Mouse (Mus musculus): ENCODE measurements around the gene Chst3. TPM values are rescaled to one million over a fixed set of nuclear protein-coding genes. Genes with fewer than 3 reads are reported as not detected.
A peak's percentile ranks its signal among the peaks of the same experiment; 100 is the strongest.

The Chst3 gene
- 1.3 and 2.0 TPM in 2 replicates for polyA plus RNA-seq (2014; fragmentation: Nextera tagmentation; extraction: Ambion mirVana)

DNA sequence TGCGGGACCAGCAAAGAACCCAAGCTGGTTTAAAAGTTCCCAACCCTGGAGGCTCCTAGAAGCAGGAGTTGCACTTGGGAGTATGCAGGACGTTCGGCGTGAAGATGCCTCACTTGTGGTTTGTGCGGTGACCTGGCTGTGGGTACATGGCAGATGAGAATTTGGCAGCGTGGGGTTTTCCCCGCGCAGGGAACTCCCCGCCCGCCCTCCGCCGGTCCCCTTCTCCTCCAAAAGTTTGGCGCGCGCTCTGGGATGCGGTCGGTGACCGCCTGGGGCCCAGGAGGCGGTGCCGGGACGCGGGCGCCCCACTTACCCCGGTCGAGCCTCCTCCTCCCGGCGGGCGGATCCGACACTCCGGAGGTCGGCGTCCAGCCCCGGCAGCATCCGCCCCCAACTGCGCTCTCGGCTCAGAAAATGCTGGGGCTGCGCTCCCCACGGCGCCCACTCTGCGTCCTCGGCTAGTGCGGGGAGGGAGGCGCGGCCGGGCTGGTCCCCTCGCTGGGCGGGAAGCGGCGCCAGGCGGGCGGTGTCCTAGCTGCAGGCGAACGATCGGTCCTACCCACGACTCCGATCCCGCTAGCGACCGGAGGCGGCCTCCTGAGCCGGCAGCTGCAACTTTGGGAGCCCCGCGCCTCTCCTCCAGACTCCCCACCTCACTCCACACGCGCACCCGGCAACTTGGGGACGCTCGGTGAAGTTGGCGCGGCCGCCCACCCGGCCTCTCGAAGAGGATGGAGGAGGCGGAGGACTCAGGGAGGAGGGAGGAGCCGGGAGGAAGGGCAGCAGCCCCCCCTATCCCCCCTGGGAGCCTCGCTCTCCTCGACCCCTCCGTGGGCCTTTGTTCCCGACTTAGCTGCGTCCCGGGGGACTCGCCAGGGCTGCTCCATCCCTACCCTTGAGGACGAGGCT, at the start of gene Chst3:
Gene Chst3 (minus strand): TSS at position 670 of the 909 bp plus-strand sequence.
- no peaks in the 10 kb centered on the region for H3K4me1 ChIP-seq (ENCODE audit: control insufficient read depth, insufficient read depth, low read length)
- H3K36me3 ChIP-seq (ENCODE audit: control insufficient read depth, insufficient read depth, low read length), result no peaks in the 10 kb centered on the region
- under 1% methylated on average over 80 of the region's 83 CpGs for WGBS
- H3K27me3 ChIP-seq (ENCODE audit: control insufficient read depth, insufficient read depth, low read length), result no peaks in the 10 kb centered on the region
- ATAC-seq (ENCODE audit: insufficient number of reproducible peaks, low FRiP score, low TSS enrichment, low read depth) (peak; percentile 78), DNase-seq (ENCODE audit: low spot score) (peak; percentile 75)
- H3K4me2 ChIP-seq (ENCODE audit: low read depth, severe bottlenecking), result peak within 1 kb of the TSS; percentile 90
- H3K27ac ChIP-seq (replicated peaks; ENCODE audit: low read depth, low read length), result peak within 1 kb of the TSS; percentile 56; the same call in 1 of the 2 replicates
- H3K4me3 ChIP-seq (ENCODE audit: low read depth, low read length), result peak within 1 kb of the TSS; percentile 81
- peak within 1 kb of the TSS; percentile 88 for H3K9ac ChIP-seq (ENCODE audit: low read length)
- no peaks in the 10 kb centered on the region for H3K9me3 ChIP-seq (ENCODE audit: control insufficient read depth, low read length)

GRCm38 (mm10) chr10:60268738-60269137, 49.7 kb upstream of the Chst3 start:
- no peak overlapping the region for H3K4me2 ChIP-seq (ENCODE audit: low read depth, severe bottlenecking)

DNA sequence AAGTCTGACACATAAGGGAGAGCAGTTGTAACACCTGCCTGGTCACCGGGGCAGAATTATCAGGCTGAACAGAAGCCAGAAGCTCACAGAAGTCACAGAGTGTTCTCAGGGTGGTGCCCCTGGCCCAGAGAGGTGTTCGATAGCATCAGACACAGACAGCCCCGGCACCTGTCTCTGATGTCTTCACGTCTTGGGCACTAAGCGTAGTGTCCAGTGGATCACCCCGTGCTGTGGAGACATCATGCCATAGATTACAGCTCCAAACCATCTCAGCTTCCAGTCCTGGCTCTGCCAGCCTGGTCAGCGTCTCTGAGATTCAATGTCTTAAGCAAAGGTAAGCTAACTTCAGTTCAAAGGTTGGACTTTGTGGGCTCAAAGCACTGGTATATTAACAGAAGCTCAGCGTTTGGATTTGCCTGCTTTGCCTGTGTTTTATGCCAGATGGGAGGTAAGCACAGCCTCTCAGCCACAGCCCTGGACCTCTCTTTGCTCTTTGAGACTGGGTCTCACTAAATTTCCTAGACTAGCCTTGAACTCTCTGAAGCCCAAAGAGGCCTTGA, 47.9 kb upstream of the Chst3 start:
- Histone ChIP-seq H3K4me3 (ENCODE audit: low read depth, low read length) (no peak overlapping the region), H3K4me2 (ENCODE audit: low read depth, severe bottlenecking) (no peak overlapping the region), H3K36me3 (ENCODE audit: control insufficient read depth, insufficient read depth, low read length) (no peaks in the 10 kb centered on the region), H3K27me3 (ENCODE audit: control insufficient read depth, insufficient read depth, low read length) (no peaks in the 10 kb centered on the region), H3K27ac (replicated peaks; ENCODE audit: low read depth, low read length) (no peak overlapping the region), H3K9ac (ENCODE audit: low read length) (no peak overlapping the region), H3K9me3 (ENCODE audit: control insufficient read depth, low read length) (no peaks in the 10 kb centered on the region), H3K4me1 (ENCODE audit: control insufficient read depth, insufficient read depth, low read length) (no peaks in the 10 kb centered on the region)
- ATAC-seq (ENCODE audit: insufficient number of reproducible peaks, low FRiP score, low TSS enrichment, low read depth) (no peak), DNase-seq (ENCODE audit: low spot score) (no peak)
- WGBS, result 93% methylated on average over 8 of the region's 8 CpGs

More at GRCm38 (mm10) chr10:60268738-60269137, 49.7 kb upstream of the Chst3 start:
- WGBS, result 92% methylated on average over 10 of the region's 11 CpGs
- Histone ChIP-seq H3K27ac (replicated peaks; ENCODE audit: low read depth, low read length) (no peak overlapping the region), H3K9ac (ENCODE audit: low read length) (no peak overlapping the region), H3K4me3 (ENCODE audit: low read depth, low read length) (no peak overlapping the region), H3K27me3 (ENCODE audit: control insufficient read depth, insufficient read depth, low read length) (no peaks in the 10 kb centered on the region), H3K4me1 (ENCODE audit: control insufficient read depth, insufficient read depth, low read length) (no peaks in the 10 kb centered on the region), H3K36me3 (ENCODE audit: control insufficient read depth, insufficient read depth, low read length) (no peaks in the 10 kb centered on the region), H3K9me3 (ENCODE audit: control insufficient read depth, low read length) (no peaks in the 10 kb centered on the region)
- ATAC-seq (ENCODE audit: insufficient number of reproducible peaks, low FRiP score, low TSS enrichment, low read depth) (no peak), DNase-seq (ENCODE audit: low spot score) (no peak)

DNA sequence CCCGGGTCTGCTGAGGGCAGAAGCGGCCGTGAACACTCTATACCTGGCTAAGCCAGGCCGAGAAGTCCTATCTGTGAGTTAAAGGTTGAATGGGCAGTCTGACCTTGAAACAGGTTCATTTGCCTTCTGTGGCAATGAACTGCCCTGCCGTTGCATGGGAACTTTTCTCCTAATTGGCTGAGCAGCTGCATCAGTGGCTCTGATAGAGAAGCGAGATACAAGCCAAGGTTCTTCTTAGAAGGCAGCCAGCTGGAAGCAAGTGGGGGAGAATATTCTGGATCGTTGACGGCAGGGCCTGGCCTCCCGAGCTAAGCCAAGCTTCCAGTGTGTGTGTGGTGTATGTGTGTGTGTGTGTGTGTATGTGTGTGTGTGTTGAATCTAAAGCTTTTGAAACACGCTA, 46.2 kb upstream of the Chst3 start:
- H3K4me2 ChIP-seq (ENCODE audit: low read depth, severe bottlenecking), result no peak overlapping the region
- no peak overlapping the region for H3K27ac ChIP-seq (replicated peaks; ENCODE audit: low read depth, low read length)
- no peak for ATAC-seq (ENCODE audit: insufficient number of reproducible peaks, low FRiP score, low TSS enrichment, low read depth)
- no peaks in the 10 kb centered on the region for H3K27me3 ChIP-seq (ENCODE audit: control insufficient read depth, insufficient read depth, low read length)
- no peak overlapping the region for H3K4me3 ChIP-seq (ENCODE audit: low read depth, low read length)
- 83% methylated on average over 10 of the region's 10 CpGs for WGBS
- H3K4me1 ChIP-seq (ENCODE audit: control insufficient read depth, insufficient read depth, low read length), result no peaks in the 10 kb centered on the region
- no peaks in the 10 kb centered on the region for H3K36me3 ChIP-seq (ENCODE audit: control insufficient read depth, insufficient read depth, low read length)
- H3K9me3 ChIP-seq (ENCODE audit: control insufficient read depth, low read length), result no peaks in the 10 kb centered on the region
- no peak for DNase-seq (ENCODE audit: low spot score)
- no peak overlapping the region for H3K9ac ChIP-seq (ENCODE audit: low read length)

GRCm38 (mm10) chr10:60263351-60263750, 44.3 kb upstream of the Chst3 start:
- ATAC-seq (ENCODE audit: insufficient number of reproducible peaks, low FRiP score, low TSS enrichment, low read depth), result no peak
- DNase-seq (ENCODE audit: low spot score), result no peak
- Histone ChIP-seq H3K27ac (replicated peaks; ENCODE audit: low read depth, low read length) (no peak overlapping the region), H3K4me3 (ENCODE audit: low read depth, low read length) (no peak overlapping the region), H3K9me3 (ENCODE audit: control insufficient read depth, low read length) (no peaks in the 10 kb centered on the region), H3K36me3 (ENCODE audit: control insufficient read depth, insufficient read depth, low read length) (no peaks in the 10 kb centered on the region), H3K4me2 (ENCODE audit: low read depth, severe bottlenecking) (no peak overlapping the region), H3K27me3 (ENCODE audit: control insufficient read depth, insufficient read depth, low read length) (no peaks in the 10 kb centered on the region), H3K4me1 (ENCODE audit: control insufficient read depth, insufficient read depth, low read length) (no peaks in the 10 kb centered on the region), H3K9ac (ENCODE audit: low read length) (no peak overlapping the region)
- WGBS, result 79% methylated on average over 7 of the region's 7 CpGs

DNA sequence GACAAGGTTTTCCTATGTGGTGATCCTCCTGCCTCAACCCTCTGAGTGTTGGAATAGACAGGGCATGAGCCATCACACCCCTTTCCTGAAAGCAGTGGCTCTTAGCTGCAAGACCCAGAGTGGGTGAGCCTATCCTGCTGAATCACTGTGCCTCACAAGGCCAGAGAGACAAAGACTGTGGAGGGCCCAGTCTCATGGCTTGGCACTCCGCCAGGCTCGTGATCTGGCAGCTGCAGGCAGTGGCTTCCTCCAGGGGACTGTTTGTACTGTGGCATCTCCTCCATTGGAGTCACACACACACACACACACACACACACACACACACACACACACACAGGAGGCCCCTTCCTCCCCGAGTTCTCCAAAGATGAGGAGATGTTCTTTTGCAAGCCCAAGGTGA, 43.3 kb upstream of the Chst3 start:
- H3K9ac ChIP-seq (ENCODE audit: low read length), result no peak overlapping the region; the same call in 1 of the 2 replicates
- no peak for ATAC-seq (ENCODE audit: insufficient number of reproducible peaks, low FRiP score, low TSS enrichment, low read depth)
- H3K4me1 ChIP-seq (ENCODE audit: control insufficient read depth, insufficient read depth, low read length), result no peaks in the 10 kb centered on the region

GRCm38 (mm10) chr10:60261530-60261929, 42.5 kb upstream of the Chst3 start:
- no peak overlapping the region for H3K4me2 ChIP-seq (ENCODE audit: low read depth, severe bottlenecking)
- no peaks in the 10 kb centered on the region for H3K27me3 ChIP-seq (ENCODE audit: control insufficient read depth, insufficient read depth, low read length)
- WGBS, result 24% methylated on average over 5 of the region's 5 CpGs
- no peaks in the 10 kb centered on the region for H3K9me3 ChIP-seq (ENCODE audit: control insufficient read depth, low read length)
- DNase-seq (ENCODE audit: low spot score) (no peak), ATAC-seq (ENCODE audit: insufficient number of reproducible peaks, low FRiP score, low TSS enrichment, low read depth) (no peak)
- no peak overlapping the region for H3K4me3 ChIP-seq (ENCODE audit: low read depth, low read length)
- no peak overlapping the region for H3K27ac ChIP-seq (replicated peaks; ENCODE audit: low read depth, low read length)
- no peaks in the 10 kb centered on the region for H3K4me1 ChIP-seq (ENCODE audit: control insufficient read depth, insufficient read depth, low read length)
- no peaks in the 10 kb centered on the region for H3K36me3 ChIP-seq (ENCODE audit: control insufficient read depth, insufficient read depth, low read length)
- H3K9ac ChIP-seq (ENCODE audit: low read length), result no peak overlapping the region

More for the DNA sequence above, 43.3 kb upstream of the Chst3 start:
- Histone ChIP-seq H3K27ac (replicated peaks; ENCODE audit: low read depth, low read length) (no peak overlapping the region), H3K4me2 (ENCODE audit: low read depth, severe bottlenecking) (no peak overlapping the region), H3K36me3 (ENCODE audit: control insufficient read depth, insufficient read depth, low read length) (no peaks in the 10 kb centered on the region), H3K4me3 (ENCODE audit: low read depth, low read length) (no peak overlapping the region), H3K27me3 (ENCODE audit: control insufficient read depth, insufficient read depth, low read length) (no peaks in the 10 kb centered on the region), H3K9me3 (ENCODE audit: control insufficient read depth, low read length) (no peaks in the 10 kb centered on the region)
- WGBS, result 77% methylated on average over 3 of the region's 3 CpGs
- DNase-seq (ENCODE audit: low spot score), result peak; percentile 43

DNA sequence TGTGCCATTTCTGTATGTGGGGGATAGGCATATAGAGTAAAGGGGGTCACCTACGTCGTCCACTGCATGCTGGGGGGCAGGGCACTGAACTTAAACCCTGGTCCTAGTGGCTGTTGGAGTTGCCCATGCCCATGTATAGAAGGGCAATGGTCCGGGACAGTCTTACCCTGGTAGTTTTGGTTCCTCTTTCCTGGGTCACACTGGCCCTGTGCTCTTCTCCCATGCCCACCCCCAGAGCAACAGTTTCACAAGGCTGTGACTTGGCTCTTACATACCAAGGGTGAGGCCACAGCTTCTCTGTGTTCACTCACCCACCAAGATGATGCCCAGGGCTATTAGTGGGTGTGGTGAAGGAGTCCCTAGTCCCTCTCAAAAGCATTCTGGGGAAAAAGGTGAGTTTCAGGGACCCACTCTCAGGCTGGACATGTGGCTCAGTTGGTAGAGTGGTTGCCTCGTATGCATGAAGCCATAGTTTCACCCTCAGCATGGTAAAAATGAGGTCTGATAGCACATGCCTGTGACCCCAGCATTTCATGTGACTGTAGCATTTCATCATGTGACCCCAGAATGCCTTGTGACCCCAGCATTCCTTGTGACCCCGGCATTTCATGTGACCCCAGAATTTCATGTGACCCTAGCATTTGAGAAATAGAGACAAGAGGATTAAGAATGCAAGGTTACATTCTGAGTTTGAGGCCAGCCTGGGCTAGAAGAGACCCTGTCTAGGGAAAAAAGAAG, 41.7 kb upstream of the Chst3 start:
- Histone ChIP-seq H3K9ac (ENCODE audit: low read length) (no peak overlapping the region), H3K4me1 (ENCODE audit: control insufficient read depth, insufficient read depth, low read length) (no peaks in the 10 kb centered on the region), H3K36me3 (ENCODE audit: control insufficient read depth, insufficient read depth, low read length) (no peaks in the 10 kb centered on the region), H3K4me2 (ENCODE audit: low read depth, severe bottlenecking) (no peak overlapping the region), H3K27me3 (ENCODE audit: control insufficient read depth, insufficient read depth, low read length) (no peaks in the 10 kb centered on the region), H3K9me3 (ENCODE audit: control insufficient read depth, low read length) (no peaks in the 10 kb centered on the region), H3K27ac (replicated peaks; ENCODE audit: low read depth, low read length) (no peak overlapping the region), H3K4me3 (ENCODE audit: low read depth, low read length) (no peak overlapping the region)
- DNase-seq (ENCODE audit: low spot score), result no peak
- no peak for ATAC-seq (ENCODE audit: insufficient number of reproducible peaks, low FRiP score, low TSS enrichment, low read depth)
- WGBS, result 81% methylated on average over 5 of the region's 5 CpGs
